Mouse (Mus musculus) MEL (cell line): ENCODE data around the gene Wars2. TPM values are rescaled to one million over a fixed set of nuclear protein-coding genes. Genes with fewer than 3 reads are reported as not detected.

Experiments
- DNase-seq: peaks from one replicate; pipeline ENCODE4 v3.0.0; 2011; ENCODE audit warnings: low read depth, low spot score
- H3K27ac ChIP-seq: 2 replicates; pipeline ENCODE4 v1.5.1; 2012; ENCODE audit warnings: low read depth, mild to moderate bottlenecking, control low read depth, low read length, moderate library complexity; ENCODE audit not compliant: control insufficient read depth
- H3K27me3 ChIP-seq, 2 experiments: fragments of 150-350 bp in 1 of 2; sonication (generic) in 1 of 2; 2 replicates each; pipeline ENCODE4 v1.6.1; 2012; ENCODE audit warnings: low read length in 2 of 2, mild to moderate bottlenecking in 2 of 2, improper control_type of control experiment in 1 of 2, moderate library complexity in 1 of 2; ENCODE audit not compliant: insufficient read depth in 2 of 2, control insufficient read depth in 1 of 2
- H3K36me3 ChIP-seq, 2 experiments: 2 replicates each; pipeline ENCODE4 v1.6.1; 2012 to 2014; ENCODE audit warnings: low read length in 2 of 2, improper control_type of control experiment in 1 of 2, inconsistent platforms in 1 of 2, mild to moderate bottlenecking in 1 of 2; ENCODE audit not compliant: insufficient read depth in 2 of 2, control insufficient read depth in 1 of 2
- H3K4me1 ChIP-seq, 2 experiments: fragments of 150-350 bp in 1 of 2; sonication (generic) in 1 of 2; 2 replicates each; pipeline ENCODE4 v1.6.1; 2012; ENCODE audit warnings: low read length in 2 of 2, improper control_type of control experiment in 1 of 2, mild to moderate bottlenecking in 1 of 2; ENCODE audit not compliant: insufficient read depth in 2 of 2, control insufficient read depth in 1 of 2
- H3K4me3 ChIP-seq, 2 experiments: fragments of 150-350 bp in 1 of 2; sonication (generic) in 1 of 2; 2 replicates each; pipeline ENCODE4 v1.5.1; 2012; ENCODE audit warnings: low read depth in 2 of 2, low read length in 2 of 2, mild to moderate bottlenecking in 2 of 2, moderate library complexity in 2 of 2, control low read depth in 1 of 2, improper control_type of control experiment in 1 of 2; ENCODE audit not compliant: control insufficient read depth in 1 of 2, insufficient read depth in 1 of 2
- H3K79me2 ChIP-seq: 2 replicates; pipeline ENCODE4 v1.6.1; 2012; ENCODE audit warnings: mild to moderate bottlenecking, low read length, moderate library complexity; ENCODE audit not compliant: control insufficient read depth, poor library complexity, insufficient read depth
- H3K9ac ChIP-seq: 2 replicates; pipeline ENCODE4 v1.6.1; 2012; ENCODE audit warnings: low read depth, mild to moderate bottlenecking, control low read depth, low read length, moderate library complexity; ENCODE audit not compliant: control insufficient read depth, poor library complexity, severe bottlenecking
- H3K9me3 ChIP-seq: fragments of 150-350 bp; sonication (generic); replicated peaks from 2 replicates; pipeline ENCODE4 v1.6.1; 2012; ENCODE audit warnings: mild to moderate bottlenecking, low read length, improper control_type of control experiment, moderate library complexity; ENCODE audit not compliant: insufficient read depth
- BHLHE40 ChIP-seq: IDR thresholded peaks from 2 replicates; pipeline ENCODE4 v1.6.1; 2012; ENCODE audit warnings: low read depth, mild to moderate bottlenecking, inconsistent platforms, low read length, improper control_type of control experiment, borderline replicate concordance
- CHD2 ChIP-seq: IDR thresholded peaks from 2 replicates; pipeline ENCODE4 v1.6.1; 2011; ENCODE audit warnings: low read length, improper control_type of control experiment
- GATA1 ChIP-seq: IDR thresholded peaks from 2 replicates; pipeline ENCODE4 v1.6.1; 2011; ENCODE audit warnings: low read depth, low read length, improper control_type of control experiment
- KAT2A ChIP-seq: conservative IDR thresholded peaks from 2 replicates; pipeline ENCODE4 v1.6.1; 2012; ENCODE audit warnings: low read depth, low read length, improper control_type of control experiment, inconsistent platforms
- MAX ChIP-seq: IDR thresholded peaks from 2 replicates; pipeline ENCODE4 v1.6.1; 2011; ENCODE audit warnings: low read length, improper control_type of control experiment
- MEF2A ChIP-seq: IDR thresholded peaks from 2 replicates; pipeline ENCODE4 v1.6.1; 2014; ENCODE audit warnings: low read depth, mild to moderate bottlenecking, inconsistent platforms, low read length, improper control_type of control experiment; ENCODE audit not compliant: poor library complexity, insufficient replicate concordance, severe bottlenecking; ENCODE audit errors: extremely low read depth
- MXI1 ChIP-seq: IDR thresholded peaks from 2 replicates; pipeline ENCODE4 v1.6.1; 2011; ENCODE audit warnings: mild to moderate bottlenecking, low read depth, low read length, improper control_type of control experiment
- MYC ChIP-seq: IDR thresholded peaks from 2 replicates; pipeline ENCODE4 v1.6.1; 2011; ENCODE audit warnings: low read depth, mild to moderate bottlenecking, low read length, improper control_type of control experiment, moderate library complexity
- NELFE ChIP-seq: IDR thresholded peaks from 2 replicates; pipeline ENCODE4 v1.6.1; 2011; ENCODE audit warnings: low read depth, low read length, improper control_type of control experiment
- NRF1 ChIP-seq: IDR thresholded peaks from 2 replicates; pipeline ENCODE4 v1.6.1; 2014; ENCODE audit warnings: low read depth, mild to moderate bottlenecking, inconsistent platforms, low read length, improper control_type of control experiment, moderate library complexity; ENCODE audit not compliant: poor library complexity, insufficient read depth, severe bottlenecking
- POLR2AphosphoS2 ChIP-seq: IDR thresholded peaks from 2 replicates; pipeline ENCODE4 v1.6.1; 2011; ENCODE audit warnings: low read length, improper control_type of control experiment
- POLR2AphosphoS5 ChIP-seq: IDR thresholded peaks from 2 replicates; pipeline ENCODE4 v1.6.1; 2012; ENCODE audit warnings: low read depth, borderline replicate concordance, mild to moderate bottlenecking, inconsistent platforms, low read length, moderate library complexity, mixed read lengths
- RAD21 ChIP-seq: IDR thresholded peaks from 2 replicates; pipeline ENCODE4 v1.6.1; 2011; ENCODE audit warnings: mild to moderate bottlenecking, low read depth, low read length, improper control_type of control experiment
- RCOR1 ChIP-seq: IDR thresholded peaks from 2 replicates; pipeline ENCODE4 v1.6.1; 2012; ENCODE audit warnings: low read depth, mild to moderate bottlenecking, inconsistent platforms, low read length, improper control_type of control experiment
- SIN3A ChIP-seq: IDR thresholded peaks from 2 replicates; pipeline ENCODE4 v1.6.1; 2012; ENCODE audit warnings: low read length, improper control_type of control experiment, inconsistent platforms
- TAL1 ChIP-seq: IDR thresholded peaks from 2 replicates; pipeline ENCODE4 v1.6.1; 2012; ENCODE audit warnings: mild to moderate bottlenecking, inconsistent platforms, low read length, moderate library complexity, mixed read lengths
- TCF12 ChIP-seq: IDR thresholded peaks from 2 replicates; pipeline ENCODE4 v1.6.1; 2014; ENCODE audit warnings: low read depth, mild to moderate bottlenecking, inconsistent platforms, low read length, improper control_type of control experiment, moderate library complexity
- UBTF ChIP-seq: IDR thresholded peaks from 2 replicates; pipeline ENCODE4 v1.6.1; 2012; ENCODE audit warnings: low read depth, mild to moderate bottlenecking, inconsistent platforms, low read length, improper control_type of control experiment, moderate library complexity, borderline replicate concordance; ENCODE audit not compliant: insufficient read depth
- USF1 ChIP-seq: IDR thresholded peaks from 2 replicates; pipeline ENCODE4 v1.6.1; 2014; ENCODE audit warnings: low read depth, mild to moderate bottlenecking, inconsistent platforms, low read length, improper control_type of control experiment, moderate library complexity
- ZC3H11A ChIP-seq: IDR thresholded peaks from 2 replicates; pipeline ENCODE4 v1.6.1; 2012; ENCODE audit warnings: low read depth, mild to moderate bottlenecking, inconsistent platforms, low read length, improper control_type of control experiment
- ZKSCAN1 ChIP-seq: IDR thresholded peaks from 2 replicates; pipeline ENCODE4 v1.6.1; 2012; ENCODE audit warnings: low read depth, mild to moderate bottlenecking, inconsistent platforms, low read length, improper control_type of control experiment, moderate library complexity
- ZMIZ1 ChIP-seq: IDR thresholded peaks from 2 replicates; pipeline ENCODE4 v1.6.1; 2012; ENCODE audit warnings: low read depth, mild to moderate bottlenecking, inconsistent platforms, low read length, improper control_type of control experiment, moderate library complexity
- polyA plus RNA-seq, 2 experiments: library from polyadenylated mRNA; stranded (reverse) in 1 of 2; unstranded in 1 of 2; fragments of >175 nt in 1 of 2; fragments of >200 nt in 1 of 2; gene quantifications; 2 replicates each; pipeline versions ENCODE4 v1.2.1 to v1.2.4; 2012; ENCODE audit warnings: low replicate concordance in 2 of 2, low read depth in 1 of 2; ENCODE audit not compliant: insufficient read length in 2 of 2, insufficient read depth in 1 of 2, missing spikeins in 1 of 2
- total RNA-seq: library from RNA; depleted of rRNA; stranded (reverse); fragments of 300-350 nt; gene quantifications from 2 replicates; pipeline ENCODE4 v1.2.3, GENCODE M21; 2012

Gene Wars2
- total and polyA plus RNA-seq, 3 experiments: 8.8 to 11.4 TPM; not detected in 1

DNA sequence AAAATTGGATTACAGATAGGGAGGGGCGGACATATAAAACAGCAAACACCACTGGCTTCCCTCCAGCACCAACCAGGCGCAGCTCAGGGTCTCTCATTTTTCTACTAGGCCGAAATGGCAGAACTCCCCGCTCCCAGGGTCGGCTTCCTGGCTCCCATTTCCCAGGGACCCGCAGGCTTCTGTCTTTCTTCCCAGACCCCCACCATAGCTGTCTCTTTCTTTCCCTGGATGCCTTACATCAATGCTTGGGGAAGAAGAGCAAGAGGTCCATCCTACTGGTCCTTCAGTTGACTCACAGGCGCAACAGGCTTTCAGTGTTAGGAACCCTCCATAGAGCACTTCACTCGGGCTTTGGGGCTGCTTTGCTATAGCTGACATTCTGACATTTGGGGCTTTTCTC is 101.6 kb downstream of the Wars2 start:
- H3K4me1 ChIP-seq: no peaks in the 10 kb centered on the region
- H3K4me3 ChIP-seq: no peak overlapping the region
- no peaks in the 10 kb centered on the region for H3K36me3 ChIP-seq
- H3K27ac ChIP-seq: no peak overlapping the region
- no peaks in the 10 kb centered on the region for H3K9me3 ChIP-seq
- no peaks in the 10 kb centered on the region; a peak in 1 of 4 replicates for H3K27me3 ChIP-seq
- TF ChIP-seq CHD2 (no peak), NELFE (no peak), USF1 (no peak), MAX (no peak), ZC3H11A (no peak), UBTF (no peak), KAT2A (no peak), POLR2AphosphoS5 (no peak), RAD21 (no peak), POLR2AphosphoS2 (no peak), MYC (no peak), RCOR1 (no peak), TCF12 (no peak), MXI1 (no peak)
- no peak for DNase-seq
- no peaks in the 10 kb centered on the region for H3K79me2 ChIP-seq
- no peak overlapping the region for H3K9ac ChIP-seq

DNA sequence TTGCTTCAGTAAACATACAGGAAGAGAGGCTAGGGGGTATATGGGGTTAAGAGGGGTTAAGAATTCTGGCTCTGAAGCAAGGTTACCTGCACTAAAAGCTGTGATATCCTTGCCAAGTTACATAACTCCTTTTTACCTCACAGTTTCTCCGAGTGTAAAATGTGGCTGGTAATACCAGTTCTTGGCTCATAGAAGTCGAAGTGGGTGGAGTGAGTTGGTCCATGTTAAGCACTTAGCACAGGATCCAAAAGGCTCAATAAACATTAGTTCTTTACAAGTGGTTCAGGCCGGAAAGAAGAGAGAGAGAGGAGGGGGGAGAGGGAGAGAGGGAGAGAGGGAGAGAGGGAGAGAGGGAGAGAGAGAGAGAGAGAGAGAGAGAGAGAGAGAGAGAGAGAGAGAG is 104.5 kb downstream of the Wars2 start:
- DNase-seq: no peak
- H3K27me3 ChIP-seq: no peaks in the 10 kb centered on the region; a peak in 1 of 4 replicates
- H3K4me1 ChIP-seq: no peaks in the 10 kb centered on the region
- no peaks in the 10 kb centered on the region for H3K79me2 ChIP-seq
- H3K27ac ChIP-seq: no peak overlapping the region
- H3K36me3 ChIP-seq: no peaks in the 10 kb centered on the region
- no peak overlapping the region for H3K4me3 ChIP-seq
- no peaks in the 10 kb centered on the region for H3K9me3 ChIP-seq
- H3K9ac ChIP-seq: no peak overlapping the region
- TF ChIP-seq SIN3A (no peak), ZKSCAN1 (no peak), CHD2 (no peak), TAL1 (no peak), NRF1 (no peak), MAX (no peak), USF1 (no peak), BHLHE40 (no peak), KAT2A (no peak), ZC3H11A (no peak), MXI1 (no peak), GATA1 (no peak), MEF2A (no peak), ZMIZ1 (no peak), NELFE (no peak)
